Mouse (Mus musculus): ENCODE data around the gene St8sia1. TPM values are rescaled to one million over a fixed set of nuclear protein-coding genes. Genes with fewer than 3 reads are reported as not detected.

St8sia1 gene
- total and polyA plus RNA-seq, 3 experiments: 0.01 TPM; not detected in 2

- H3K79me2 ChIP-seq (ENCODE audit: control insufficient read depth, insufficient read depth, low read length, poor library complexity): no peaks in the 10 kb centered on the region
- H3K36me3 ChIP-seq (ENCODE audit: control insufficient read depth in 1 of 2, insufficient read depth in 2 of 2, low read length in 2 of 2): no peaks in the 10 kb centered on the region
- H3K27ac ChIP-seq (ENCODE audit: control insufficient read depth, low read depth, low read length): no peak overlapping the region
- no peaks in the 10 kb centered on the region for H3K4me1 ChIP-seq (ENCODE audit: control insufficient read depth in 1 of 2, insufficient read depth in 2 of 2, low read length in 2 of 2)
- H3K27me3 ChIP-seq (ENCODE audit: control insufficient read depth in 1 of 2, insufficient read depth in 2 of 2, low read length in 2 of 2): no peaks in the 10 kb centered on the region; a peak in 1 of 4 replicates
- H3K9ac ChIP-seq (ENCODE audit: control insufficient read depth, low read depth, low read length, poor library complexity, severe bottlenecking): no peak overlapping the region
- no peak overlapping the region for H3K4me3 ChIP-seq (ENCODE audit: control insufficient read depth in 1 of 2, insufficient read depth in 1 of 2, low read depth in 2 of 2, low read length in 2 of 2)
- DNase-seq (ENCODE audit: low read depth, low spot score): no peak
- no peaks in the 10 kb centered on the region for H3K9me3 ChIP-seq (replicated peaks; ENCODE audit: insufficient read depth, low read length)
- no peak for TF ChIP-seq SMC3 (IDR thresholded peaks at IDR 0.05; ENCODE audit: low read depth, low read length)
- TF ChIP-seq TAL1 (IDR thresholded peaks at IDR 0.05; ENCODE audit: low read length): no peak
- TF ChIP-seq NELFE (IDR thresholded peaks at IDR 0.05; ENCODE audit: low read depth, low read length): no peak
- no peak for TF ChIP-seq CHD2 (IDR thresholded peaks at IDR 0.05; ENCODE audit: low read length)
- no peak for TF ChIP-seq NRF1 (IDR thresholded peaks at IDR 0.05; ENCODE audit: insufficient read depth, low read depth, low read length, poor library complexity, severe bottlenecking)
- TF ChIP-seq POLR2AphosphoS2 (IDR thresholded peaks at IDR 0.05; ENCODE audit: low read length): no peak
- no peak for TF ChIP-seq BHLHE40 (IDR thresholded peaks at IDR 0.05; ENCODE audit: borderline replicate concordance, low read depth, low read length)
- TF ChIP-seq MAZ (IDR thresholded peaks at IDR 0.05; ENCODE audit: low read depth, low read length): no peak
- no peak for TF ChIP-seq TCF12 (IDR thresholded peaks at IDR 0.05; ENCODE audit: low read depth, low read length)
- TF ChIP-seq MXI1 (IDR thresholded peaks at IDR 0.05; ENCODE audit: low read depth, low read length): no peak
- no peak for TF ChIP-seq ZKSCAN1 (IDR thresholded peaks at IDR 0.05; ENCODE audit: low read depth, low read length)
- no peak for TF ChIP-seq POLR2A (IDR thresholded peaks at IDR 0.05; ENCODE audit: control insufficient read depth in 1 of 2, insufficient read depth in 1 of 2, low read depth in 1 of 2, low read length in 2 of 2, poor library complexity in 1 of 2)
These were observed 45.6 kb downstream of the St8sia1 start for GRCm38 (mm10) chr6:142918691-142919090.

DNA sequence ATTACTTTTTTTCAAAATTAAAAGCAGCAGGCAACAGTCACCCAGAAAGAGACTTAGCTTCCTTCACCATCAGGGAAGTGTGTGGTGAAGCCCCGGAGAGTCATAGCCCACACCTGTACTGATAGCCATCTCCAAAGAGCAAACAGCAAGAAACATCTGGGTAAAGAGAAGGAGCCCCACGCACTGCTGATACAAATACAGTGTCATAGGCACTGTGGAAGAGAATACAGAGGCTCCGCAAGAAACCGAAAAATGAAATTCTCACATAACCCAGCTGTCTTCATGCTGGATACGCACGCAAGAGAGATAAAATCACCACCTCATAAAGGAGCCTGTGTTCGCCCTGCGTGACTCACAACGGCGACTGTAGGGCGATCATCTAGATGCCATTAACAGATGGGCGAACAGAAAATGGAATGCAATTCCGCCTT is 46.8 kb downstream of the St8sia1 start:
- Histone ChIP-seq H3K9me3 (replicated peaks; ENCODE audit: insufficient read depth, low read length) (no peaks in the 10 kb centered on the region), H3K4me3 (ENCODE audit: control insufficient read depth in 1 of 2, insufficient read depth in 1 of 2, low read depth in 2 of 2, low read length in 2 of 2) (no peak overlapping the region), H3K27ac (ENCODE audit: control insufficient read depth, low read depth, low read length) (no peak overlapping the region), H3K27me3 (ENCODE audit: control insufficient read depth in 1 of 2, insufficient read depth in 2 of 2, low read length in 2 of 2) (no peaks in the 10 kb centered on the region; a peak in 1 of 4 replicates), H3K4me1 (ENCODE audit: control insufficient read depth in 1 of 2, insufficient read depth in 2 of 2, low read length in 2 of 2) (no peaks in the 10 kb centered on the region), H3K36me3 (ENCODE audit: control insufficient read depth in 1 of 2, insufficient read depth in 2 of 2, low read length in 2 of 2) (no peaks in the 10 kb centered on the region), H3K79me2 (ENCODE audit: control insufficient read depth, insufficient read depth, low read length, poor library complexity) (no peaks in the 10 kb centered on the region), H3K9ac (ENCODE audit: control insufficient read depth, low read depth, low read length, poor library complexity, severe bottlenecking) (no peak overlapping the region)
- TF ChIP-seq MAZ (IDR thresholded peaks at IDR 0.05; ENCODE audit: low read depth, low read length): no peak
- TF ChIP-seq UBTF (IDR thresholded peaks at IDR 0.05; ENCODE audit: borderline replicate concordance, insufficient read depth, low read depth, low read length): no peak
- no peak for TF ChIP-seq POLR2A (IDR thresholded peaks at IDR 0.05; ENCODE audit: control insufficient read depth in 1 of 2, insufficient read depth in 1 of 2, low read depth in 1 of 2, low read length in 2 of 2, poor library complexity in 1 of 2)
- no peak for TF ChIP-seq RCOR1 (IDR thresholded peaks at IDR 0.05; ENCODE audit: low read depth, low read length)
- no peak for TF ChIP-seq ELF1 (IDR thresholded peaks at IDR 0.05; ENCODE audit: low read depth, low read length)
- TF ChIP-seq GATA1 (IDR thresholded peaks at IDR 0.05; ENCODE audit: low read depth, low read length): no peak
- no peak for TF ChIP-seq POLR2AphosphoS2 (IDR thresholded peaks at IDR 0.05; ENCODE audit: low read length)
- no peak for TF ChIP-seq ZNF384 (IDR thresholded peaks at IDR 0.05; ENCODE audit: low read depth, low read length)
- TF ChIP-seq MXI1 (IDR thresholded peaks at IDR 0.05; ENCODE audit: low read depth, low read length): no peak
- DNase-seq (ENCODE audit: low read depth, low spot score): no peak
